Mouse (Mus musculus) embryo, embryonic 9.5 days (tissue): ENCODE measurements around the gene Rmdn3.
A peak's percentile ranks its signal among the peaks of the same experiment; 100 is the strongest.

Experiments
- DNase-seq: peaks from one replicate; pipeline ENCODE4 v3.0.0-alpha.2; 2017; ENCODE audit errors: extremely low spot score

Gene Rmdn3

DNA sequence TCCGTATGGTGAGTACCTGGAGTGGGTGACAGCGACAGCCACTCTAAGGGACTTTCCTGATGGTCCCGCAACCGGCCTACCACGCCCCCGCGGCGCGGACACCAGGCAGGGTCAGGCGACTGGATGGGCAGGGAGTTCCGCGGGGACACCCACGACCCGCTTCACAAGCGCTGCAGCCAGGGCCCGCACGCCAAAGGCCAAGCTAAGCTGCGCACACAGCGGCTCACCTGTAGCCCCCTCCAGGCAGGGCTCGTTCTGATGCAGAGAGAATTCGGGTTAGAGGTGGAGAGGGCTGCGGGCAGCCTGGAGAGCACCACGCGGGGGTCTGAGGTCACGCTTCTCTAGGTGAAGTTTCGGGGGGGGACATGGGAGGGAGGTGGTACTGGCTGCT, 11.0 kb upstream of the Rmdn3 start:
- DNase-seq = no peak

DNA sequence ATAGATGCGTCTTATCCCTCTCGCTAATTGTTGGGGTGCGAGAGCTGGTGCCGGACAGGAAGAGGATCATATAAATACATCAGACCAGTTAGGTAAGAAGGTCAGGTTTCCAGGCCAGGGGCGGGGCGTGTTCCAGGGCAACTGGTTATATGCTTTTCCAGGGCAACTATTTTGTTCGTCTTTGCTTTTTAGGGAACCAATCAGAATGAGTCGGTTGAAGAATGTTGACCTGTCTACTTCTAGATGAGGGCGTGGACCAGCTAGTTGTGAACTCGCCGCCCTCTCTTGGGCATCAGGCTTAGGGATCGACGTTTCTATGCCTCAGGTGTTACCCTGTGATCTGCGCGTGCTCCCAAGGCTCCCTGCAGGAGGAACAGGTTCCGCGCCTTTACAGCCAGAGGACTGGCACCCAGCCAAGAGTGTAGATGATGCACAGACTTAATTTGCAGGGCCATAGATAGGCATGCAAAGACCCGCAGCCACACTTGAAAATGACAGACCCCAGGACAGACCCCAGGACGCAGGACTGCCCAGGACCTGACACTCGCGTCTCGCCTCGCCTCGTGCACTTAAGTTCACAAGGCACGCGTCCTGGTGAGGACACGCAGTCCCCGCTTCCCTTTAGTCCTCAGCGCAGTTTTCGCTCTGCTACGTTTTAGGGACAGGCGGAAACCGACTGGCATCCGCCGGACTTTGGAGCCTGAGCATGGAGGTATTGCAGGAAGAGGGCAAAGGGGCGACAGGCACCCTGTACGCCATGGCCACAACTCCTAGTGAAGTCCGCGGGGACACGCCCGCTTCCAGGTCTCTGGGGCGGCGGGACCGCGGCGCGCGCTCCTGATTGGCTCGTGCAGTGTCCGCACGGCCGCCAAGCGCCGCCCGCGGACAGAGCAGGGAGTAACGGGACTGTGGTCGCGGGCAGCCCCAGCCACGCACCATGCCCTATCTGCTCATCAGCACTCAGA, 10.3 kb upstream of the Rmdn3 start, which contains the start of gene Gchfr:
TSS of gene Gchfr (plus strand) at position 873 of the 965 bp plus-strand sequence.
- DNase-seq = peak; percentile 65

DNA sequence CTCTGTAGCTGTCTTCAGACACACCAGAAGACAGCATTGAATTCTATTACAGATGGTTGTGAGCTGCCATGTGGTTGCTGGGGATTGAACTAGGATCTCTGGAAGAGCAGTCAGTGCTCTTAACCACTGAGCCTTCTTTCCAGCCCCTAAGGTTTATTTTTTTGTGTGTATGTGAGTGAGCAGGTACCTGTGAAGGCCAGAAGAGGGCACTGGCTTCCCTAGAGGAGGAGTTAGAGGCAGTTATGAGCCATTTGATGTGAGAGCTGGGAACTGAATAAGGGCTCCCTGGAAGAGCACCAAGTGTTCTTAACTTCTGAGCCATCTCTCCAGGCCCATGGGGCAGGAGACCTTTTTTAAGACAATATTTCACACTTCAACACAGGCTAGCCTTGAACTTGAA, 8.6 kb upstream of the Rmdn3 start:
- DNase-seq = no peak

DNA sequence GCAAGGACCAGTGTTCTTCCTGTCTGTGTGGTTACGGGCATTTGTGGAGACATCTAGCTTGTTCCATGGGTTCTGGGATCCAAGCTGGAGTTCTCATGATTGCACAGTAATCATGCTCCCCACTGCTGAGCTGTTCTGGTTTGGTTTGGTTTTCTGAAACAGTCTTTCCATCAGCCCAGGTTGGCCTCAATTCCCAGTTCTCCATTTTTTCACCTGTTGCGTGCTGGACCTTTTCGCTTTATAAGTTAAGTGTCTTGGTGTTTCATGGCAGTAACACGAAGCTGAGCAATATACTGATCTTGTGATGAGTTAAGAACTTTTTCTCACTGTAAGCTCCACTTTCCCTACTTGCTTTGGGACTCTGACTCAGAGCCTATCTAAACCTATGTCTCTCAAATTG, 7.2 kb upstream of the Rmdn3 start:
- DNase-seq = no peak

DNA sequence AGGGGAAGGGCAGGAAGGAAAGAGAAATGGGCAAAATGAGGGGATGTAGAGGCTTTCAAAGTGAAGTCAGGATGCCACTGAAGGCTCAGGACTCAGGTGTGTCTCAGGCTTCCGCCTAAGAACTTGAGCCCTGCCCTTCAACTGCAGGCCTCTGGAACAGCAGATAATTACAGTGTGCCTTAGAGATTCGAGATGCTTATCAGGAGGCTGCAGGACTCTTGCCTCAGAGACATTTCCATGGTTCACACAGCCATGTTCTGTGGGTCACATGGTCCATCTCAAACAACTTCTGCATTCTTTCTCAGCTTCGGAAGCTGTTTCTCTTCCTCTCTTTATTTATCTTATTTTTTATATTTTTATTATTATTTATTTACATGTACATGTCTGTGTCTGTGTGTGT, 6.3 kb upstream of the Rmdn3 start:
- DNase-seq = no peak

DNA sequence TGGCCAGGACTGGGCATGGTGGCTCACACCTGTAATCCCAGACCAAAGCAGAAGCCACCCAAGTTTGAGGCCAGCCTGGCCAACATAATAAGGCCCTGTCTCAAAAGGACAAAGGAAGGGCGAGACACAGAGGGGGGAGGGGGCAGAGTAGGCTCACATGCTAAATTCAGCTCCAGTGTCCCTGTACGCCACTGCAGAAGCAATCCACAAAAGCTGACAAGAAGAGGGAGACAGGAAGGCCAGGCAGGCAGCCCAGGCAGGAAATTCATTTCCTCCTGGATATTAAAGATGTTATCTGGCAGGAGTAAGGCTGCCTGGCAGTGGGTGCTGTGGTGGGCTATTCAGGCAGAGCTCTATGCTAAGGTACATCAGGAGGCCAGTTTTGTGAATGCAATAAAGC, 4.4 kb upstream of the Rmdn3 start:
- no peak for DNase-seq

DNA sequence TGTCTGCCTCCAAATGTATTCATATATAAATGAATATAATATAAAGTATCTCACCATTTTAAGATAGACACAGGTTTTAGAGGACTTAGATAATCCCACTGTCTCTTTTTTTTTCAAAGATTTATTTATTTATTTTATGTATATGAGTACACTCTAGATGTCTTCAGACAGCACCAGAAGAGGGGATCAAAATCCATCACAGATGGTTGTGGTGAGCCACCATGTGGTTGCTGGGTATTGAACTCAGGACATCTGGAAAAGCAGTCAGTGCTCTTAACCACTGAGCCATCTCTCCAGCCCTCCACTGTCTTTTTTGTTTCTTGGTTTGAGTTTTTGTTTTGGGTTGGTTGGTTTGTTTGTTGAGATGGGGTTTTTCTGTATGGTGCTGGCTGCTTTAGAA, 1.0 kb upstream of the Rmdn3 start:
- DNase-seq = no peak

DNA sequence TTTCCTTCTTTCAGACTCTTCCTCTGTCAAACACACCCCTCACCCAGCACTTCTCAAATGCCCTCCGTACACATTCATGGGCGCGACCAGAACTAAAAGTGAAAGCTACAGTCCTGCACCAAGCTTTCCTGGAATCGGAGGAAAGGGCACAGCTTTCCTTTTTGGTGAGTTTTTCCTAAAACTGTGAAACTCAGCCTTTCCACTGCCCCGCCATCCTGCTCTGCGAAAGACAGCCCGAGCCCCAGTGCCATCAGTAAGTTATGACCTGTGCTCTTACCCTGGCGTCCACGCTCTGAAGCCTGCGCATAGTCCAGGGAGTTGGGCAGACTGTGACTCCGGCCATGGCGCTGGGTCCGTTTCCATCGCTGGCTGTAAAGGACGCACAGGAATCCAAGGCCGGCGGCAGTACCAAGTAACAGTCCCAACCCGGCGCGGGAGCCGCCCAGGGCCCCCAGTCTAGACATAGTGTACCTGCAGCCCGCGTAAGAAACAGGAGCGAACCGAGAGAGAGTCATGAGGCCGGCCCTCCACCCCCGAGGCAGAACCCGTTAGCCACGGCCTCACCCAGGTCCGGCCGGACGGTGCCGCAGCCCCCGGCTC, 653 bp downstream of the Rmdn3 start:
- DNase-seq = no peak

DNA sequence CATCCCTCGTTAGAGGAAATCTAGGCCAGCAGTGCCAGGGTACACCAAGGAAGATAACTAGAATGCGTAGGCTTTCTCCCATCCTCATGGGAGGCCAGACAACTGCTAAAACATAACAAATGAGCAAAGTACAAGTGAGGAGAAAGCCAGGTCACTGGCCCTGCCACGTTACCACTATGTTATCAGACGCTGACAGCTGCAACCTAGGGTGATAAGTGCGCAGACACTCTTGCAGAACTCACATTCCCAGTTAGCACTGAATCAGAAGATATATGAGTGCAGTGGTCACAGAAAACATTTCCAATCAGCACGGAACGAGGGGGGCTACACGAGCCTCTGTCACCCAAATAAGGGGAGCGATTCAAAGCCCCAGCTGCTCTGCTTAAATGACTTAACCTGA, 1.4 kb downstream of the Rmdn3 start:
- no peak for DNase-seq

DNA sequence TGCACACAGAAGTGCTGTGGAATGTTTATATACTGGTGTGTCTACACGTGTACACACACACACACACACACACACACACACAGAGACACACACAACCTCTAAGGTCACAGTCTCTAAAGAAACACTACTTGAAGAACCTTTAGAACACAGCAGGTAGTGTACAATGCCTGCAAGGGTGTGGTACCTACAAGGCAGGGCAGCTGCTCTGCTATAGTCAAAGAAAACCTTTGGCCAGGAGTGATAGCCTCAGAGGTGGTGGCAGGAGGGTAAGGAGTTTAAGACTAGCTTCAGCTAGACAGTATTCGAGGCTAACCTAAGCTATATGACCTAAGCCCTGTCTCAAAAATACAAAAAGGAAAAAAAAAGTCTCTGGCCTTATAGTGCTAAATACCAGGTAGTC, 2.2 kb downstream of the Rmdn3 start:
- DNase-seq = no peak

DNA sequence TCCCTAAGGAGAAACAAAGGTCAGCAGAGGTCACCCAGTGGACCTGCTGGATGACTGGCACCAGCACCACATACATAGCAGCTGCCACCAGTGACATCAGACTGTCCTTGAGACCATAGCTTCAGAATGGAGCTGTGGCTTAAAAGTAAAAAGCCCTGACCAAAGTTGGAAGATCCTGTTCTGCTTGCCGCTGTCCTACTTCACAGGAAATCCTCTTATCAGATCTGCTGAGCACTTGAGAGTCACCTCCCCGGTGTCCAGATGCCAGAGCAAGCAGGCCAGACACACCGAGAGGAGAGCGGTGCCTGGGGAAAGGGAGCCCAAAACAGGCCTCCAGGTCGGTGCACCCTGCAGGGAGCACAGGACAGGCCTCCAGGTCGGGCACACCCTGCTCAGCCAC, 4.6 kb downstream of the Rmdn3 start:
- DNase-seq = no peak

DNA sequence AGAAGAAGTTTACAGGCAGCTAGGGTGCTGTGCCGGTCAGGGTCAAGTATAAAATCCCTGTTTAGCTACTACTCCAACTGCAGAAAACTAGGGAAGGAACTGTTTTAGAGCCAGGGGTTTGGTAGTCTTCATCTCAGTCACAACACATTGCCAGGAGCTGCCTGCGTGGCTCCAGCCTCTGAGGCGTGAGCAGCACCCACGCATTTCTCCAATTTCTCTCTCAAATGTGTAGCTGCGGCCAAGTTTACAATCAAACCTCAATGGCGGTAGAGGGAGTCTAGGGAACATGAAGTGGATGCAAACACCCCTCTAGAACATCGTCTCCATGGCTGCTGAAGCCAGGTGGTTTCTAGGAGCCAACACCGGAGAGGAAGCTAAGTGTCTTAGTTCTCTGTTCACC, 9.1 kb downstream of the Rmdn3 start:
- DNase-seq = no peak

DNA sequence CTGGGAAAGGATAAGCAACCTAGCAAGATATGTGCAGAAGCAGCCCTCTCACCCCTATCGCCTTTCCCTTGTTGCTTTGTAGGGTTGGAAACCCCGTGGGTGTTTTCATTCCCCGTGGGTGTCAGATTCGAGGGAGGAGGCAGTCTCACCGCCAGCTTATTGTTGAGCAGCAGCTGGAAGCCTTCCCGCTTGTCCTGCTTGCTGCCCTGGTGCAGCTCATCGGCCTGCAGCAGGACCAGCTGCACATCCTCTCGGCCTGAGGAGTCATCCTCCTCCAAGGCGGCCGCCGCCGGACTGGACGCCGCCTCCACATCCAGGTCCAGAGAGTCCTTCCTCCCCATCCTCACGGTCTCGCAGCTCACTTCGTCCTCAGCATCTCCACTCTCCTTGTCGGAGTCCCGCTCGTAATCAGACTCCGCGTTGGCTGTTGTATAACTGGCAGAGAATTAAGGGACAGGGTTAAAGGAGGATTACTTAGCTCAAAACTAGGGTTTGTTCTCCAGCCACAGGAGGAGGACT, 9.6 kb downstream of the Rmdn3 start:
- DNase-seq = no peak

DNA sequence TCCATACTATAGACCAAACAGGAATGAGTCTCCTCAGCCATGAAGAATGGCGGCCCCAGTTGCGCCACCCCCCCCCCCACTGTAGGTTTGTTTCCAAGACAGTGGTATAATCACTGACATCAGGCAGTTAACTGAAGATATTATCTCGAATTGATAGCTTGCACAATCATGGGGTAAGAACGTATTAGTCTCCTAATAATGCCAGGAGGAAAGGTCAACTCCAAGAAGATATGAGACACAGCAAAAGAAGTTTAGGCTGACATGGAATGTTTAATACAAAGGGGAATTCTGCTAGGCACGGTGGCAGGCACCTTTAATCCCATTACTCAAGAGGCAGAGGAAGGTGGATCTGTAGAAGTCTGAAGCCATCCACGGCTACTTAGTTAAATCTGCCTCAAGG, 10.4 kb downstream of the Rmdn3 start:
- DNase-seq = no peak

DNA sequence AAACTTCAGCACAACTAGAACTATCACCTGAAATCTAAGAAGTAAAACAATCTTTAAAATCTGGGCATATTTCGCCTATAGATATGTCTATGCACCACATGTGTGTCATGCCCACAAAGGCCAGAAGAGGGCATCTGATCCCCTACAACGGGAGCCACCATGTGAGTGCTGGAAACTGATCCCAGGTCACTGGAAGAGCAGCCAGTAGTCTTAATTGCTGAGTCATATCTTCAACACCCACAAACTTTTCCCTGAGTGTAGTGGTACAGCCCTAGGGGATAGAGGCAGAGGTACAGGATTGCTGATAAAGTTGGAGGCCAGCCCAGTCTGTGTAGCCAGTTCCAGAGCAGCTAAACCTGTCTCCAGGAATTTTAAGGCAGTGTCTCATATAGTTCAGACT, 11.6 kb downstream of the Rmdn3 start:
- no peak for DNase-seq

DNA sequence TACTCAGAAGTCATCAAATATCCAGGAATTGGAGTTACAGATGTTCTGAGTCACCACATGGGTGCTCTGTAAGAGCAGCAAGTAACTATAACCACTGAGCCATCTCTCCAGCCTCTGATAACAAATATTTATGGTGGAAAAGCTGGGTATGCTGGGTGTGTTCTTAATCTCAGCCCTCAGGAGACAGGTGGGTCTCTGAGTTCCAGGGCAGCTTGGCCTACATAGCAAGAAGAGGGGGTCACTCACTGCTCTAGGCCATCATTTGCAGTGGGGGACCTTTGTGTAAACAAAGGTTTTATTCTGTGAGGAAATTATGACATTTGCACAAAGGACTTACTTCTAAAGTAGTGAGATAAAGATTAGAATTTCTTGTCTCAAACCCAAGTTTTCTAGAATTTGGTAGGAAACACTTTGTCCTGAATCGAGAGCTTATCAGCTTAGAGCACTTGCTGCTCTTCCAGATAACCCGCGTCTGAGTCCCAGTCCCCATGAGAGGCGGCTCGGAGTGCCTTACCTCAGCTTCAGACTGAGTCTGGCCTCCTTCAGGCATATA, 20.4 kb downstream of the Rmdn3 start:
- no peak for DNase-seq

DNA sequence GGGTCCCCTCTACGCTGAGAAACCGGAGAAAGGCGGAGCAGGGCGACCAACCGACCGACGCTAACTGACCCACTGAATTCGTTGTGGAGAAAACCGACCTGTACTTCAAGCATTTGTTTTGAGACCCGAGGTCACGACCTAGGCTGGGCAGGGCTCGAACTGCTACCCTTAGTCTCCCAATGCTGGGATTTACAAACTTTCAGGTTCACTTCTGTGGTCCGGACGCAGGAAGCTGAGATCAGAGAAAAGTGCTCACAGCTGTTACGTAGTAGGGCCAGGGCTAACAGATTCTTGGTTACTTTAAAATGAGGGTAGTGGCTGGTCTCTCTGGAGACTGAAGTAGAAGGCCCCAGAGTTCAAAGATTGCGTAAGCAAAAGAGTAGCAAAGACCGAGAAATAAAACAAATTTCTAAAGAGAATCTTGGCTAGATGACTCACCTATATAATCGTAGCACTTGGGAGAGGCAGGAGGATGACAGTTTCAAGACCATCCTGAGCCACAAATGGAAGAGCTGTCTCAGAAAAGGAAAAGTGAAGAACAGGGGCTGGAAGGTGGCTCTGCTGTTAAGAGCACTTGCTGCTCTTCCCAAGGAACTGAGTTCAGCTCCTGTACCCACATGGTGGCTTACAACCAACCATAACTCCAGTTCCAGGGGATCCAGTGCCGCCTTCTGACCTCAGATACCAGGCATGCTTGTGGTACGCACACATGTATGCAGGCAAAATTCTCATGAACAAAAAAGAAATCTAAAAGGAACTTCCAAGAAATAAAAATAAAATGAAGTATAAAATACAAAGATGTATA, 43.5 kb downstream of the Rmdn3 start:
- DNase-seq = peak; percentile 9

DNA sequence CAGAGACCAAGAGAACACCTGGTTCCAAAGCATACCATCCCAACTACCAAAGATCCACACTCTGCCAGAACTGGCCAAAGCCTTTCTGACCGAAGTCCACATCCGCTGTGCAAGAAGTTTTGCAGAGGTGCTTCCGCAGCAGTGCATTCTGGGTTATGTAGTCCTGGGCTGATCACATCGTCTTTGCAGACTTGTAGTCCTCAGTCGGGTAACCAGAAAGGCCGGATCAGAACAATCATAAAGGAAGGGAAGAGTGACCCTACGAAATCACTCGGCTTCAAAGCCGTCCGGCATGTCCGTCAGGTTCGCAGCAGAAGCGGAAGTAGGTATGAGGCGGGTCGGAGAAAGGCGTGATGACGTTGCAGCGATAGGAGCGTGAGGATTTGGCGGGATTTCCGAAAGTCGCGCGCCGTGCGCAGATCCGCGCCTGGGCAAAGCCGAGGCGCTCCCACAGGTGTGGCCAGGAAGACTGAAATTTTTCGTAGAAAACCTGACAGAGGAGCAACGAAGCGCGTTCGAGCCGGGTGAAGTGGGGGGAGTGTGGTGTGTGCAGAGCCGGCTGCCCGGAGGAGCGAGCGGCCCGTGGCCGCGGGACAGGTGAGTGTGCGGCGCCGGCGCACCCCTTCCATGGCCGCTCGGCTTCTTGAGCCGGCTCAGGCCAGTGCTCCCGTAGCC, 44.3 kb downstream of the Rmdn3 start, which contains the start of gene Rad51:
TSS of gene Rad51 (plus strand) at position 356 of the 675 bp plus-strand sequence.
- peak; percentile 92 for DNase-seq

DNA sequence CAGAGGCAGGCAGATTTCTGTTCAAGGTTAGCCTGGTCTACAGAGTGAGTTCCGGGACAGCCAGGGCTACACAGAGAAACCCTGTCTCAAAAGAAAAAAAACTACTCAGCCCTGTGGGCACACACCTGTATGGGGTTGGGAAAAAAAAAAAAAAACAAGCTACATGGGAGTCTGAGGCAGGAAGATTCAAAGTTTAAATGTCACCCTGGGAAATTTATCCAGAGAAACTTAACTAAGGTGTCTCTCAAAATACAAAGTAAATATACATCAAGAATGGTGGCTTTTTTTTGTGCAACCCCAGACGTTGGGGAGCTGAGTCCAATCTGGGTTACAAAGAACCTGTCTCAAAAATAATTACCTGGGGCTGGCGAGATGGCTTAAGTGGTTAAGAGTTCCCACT, 45.8 kb downstream of the Rmdn3 start:
- no peak for DNase-seq

DNA sequence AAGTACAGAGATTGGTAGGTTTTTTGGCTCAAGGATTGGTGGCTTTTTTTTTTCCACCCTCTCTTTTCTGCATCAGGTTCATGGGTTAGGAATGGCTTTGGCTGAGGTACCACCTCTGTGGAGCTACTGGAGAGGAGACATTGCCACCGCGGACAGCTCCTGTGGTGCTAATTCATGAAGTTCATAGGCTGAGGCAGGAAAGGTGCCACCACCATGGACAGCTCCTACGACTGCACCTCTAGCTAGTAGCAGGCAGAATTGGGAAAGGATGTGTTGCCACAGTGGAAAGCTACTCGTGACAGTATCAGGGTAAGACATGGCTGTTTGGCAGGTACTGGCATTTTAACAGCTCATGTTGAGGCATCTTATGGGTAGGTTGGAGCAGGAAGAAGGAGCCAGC, 48.3 kb downstream of the Rmdn3 start:
- peak; percentile 23 for DNase-seq

DNA sequence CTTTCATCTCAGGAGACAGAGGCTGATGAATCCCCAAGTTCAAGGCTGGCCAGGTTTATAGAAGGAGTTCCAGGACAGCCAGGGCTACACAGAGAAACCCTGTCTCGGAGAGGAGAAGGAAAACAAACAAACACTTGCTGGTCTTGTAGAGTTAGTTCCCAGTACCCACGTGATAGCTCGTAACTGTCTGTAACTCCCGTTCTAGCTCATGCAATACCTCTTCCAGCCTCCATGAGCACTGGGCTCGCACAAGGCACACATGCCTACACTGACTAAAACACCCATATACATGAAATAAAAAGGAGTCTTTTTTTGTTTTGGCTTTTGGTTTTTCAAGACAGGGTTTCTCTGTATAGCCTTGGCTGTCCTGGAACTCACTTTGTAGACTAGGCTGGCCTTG, 50.3 kb downstream of the Rmdn3 start:
- DNase-seq = no peak
